Mouse (Mus musculus) G1E-ER4 (cell line): ENCODE results near the gene Uhrf1bp1. TPM values are rescaled to one million over a fixed set of nuclear protein-coding genes. Genes with fewer than 3 reads are reported as not detected.

Source experiments
- GATA1 ChIP-seq: IDR thresholded peaks from one replicate; pipeline ENCODE4 v1.8.0; 2012; ENCODE audit warnings: low read length, inconsistent platforms
- polyA plus RNA-seq: library from polyadenylated mRNA; stranded (reverse); fragments of >175 nt; gene quantifications from 2 replicates; pipeline ENCODE4 v1.2.3, GENCODE M21; 2012

The Uhrf1bp1 gene
- polyA plus RNA-seq, 1 experiment, result 16.4 TPM

DNA sequence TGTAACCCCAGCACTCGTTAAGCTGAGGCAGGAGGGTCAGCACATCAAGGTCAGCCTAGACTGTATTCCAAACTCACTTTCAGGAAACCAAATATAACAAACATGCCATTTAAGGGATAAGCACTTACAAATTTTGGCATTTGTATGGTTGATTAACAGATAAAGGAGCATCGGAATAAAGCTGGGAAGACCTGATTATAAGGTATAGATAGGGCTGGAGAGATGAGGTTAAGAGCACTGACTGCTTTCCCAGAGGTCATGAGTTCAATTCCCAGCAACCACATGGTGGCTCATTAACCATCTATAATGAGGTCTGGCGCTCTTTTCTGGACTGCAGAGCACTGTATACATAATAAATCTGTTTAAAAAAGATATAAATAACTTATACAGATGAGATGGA lies 17.3 kb downstream of the Uhrf1bp1 start:
- no peak for TF ChIP-seq GATA1

GRCm38 (mm10) chr17:27874510-27874909 lies 18.3 kb downstream of the Uhrf1bp1 start:
- TF ChIP-seq GATA1, result no peak

- no peak for TF ChIP-seq GATA1
Observed at GRCm38 (mm10) chr17:27881518-27881917, 25.3 kb downstream of the Uhrf1bp1 start.

GRCm38 (mm10) chr17:27883129-27883528 lies 26.9 kb downstream of the Uhrf1bp1 start:
- no peak for TF ChIP-seq GATA1

- TF ChIP-seq GATA1, result no peak
Observed at GRCm38 (mm10) chr17:27883994-27884393, 27.8 kb downstream of the Uhrf1bp1 start.

DNA sequence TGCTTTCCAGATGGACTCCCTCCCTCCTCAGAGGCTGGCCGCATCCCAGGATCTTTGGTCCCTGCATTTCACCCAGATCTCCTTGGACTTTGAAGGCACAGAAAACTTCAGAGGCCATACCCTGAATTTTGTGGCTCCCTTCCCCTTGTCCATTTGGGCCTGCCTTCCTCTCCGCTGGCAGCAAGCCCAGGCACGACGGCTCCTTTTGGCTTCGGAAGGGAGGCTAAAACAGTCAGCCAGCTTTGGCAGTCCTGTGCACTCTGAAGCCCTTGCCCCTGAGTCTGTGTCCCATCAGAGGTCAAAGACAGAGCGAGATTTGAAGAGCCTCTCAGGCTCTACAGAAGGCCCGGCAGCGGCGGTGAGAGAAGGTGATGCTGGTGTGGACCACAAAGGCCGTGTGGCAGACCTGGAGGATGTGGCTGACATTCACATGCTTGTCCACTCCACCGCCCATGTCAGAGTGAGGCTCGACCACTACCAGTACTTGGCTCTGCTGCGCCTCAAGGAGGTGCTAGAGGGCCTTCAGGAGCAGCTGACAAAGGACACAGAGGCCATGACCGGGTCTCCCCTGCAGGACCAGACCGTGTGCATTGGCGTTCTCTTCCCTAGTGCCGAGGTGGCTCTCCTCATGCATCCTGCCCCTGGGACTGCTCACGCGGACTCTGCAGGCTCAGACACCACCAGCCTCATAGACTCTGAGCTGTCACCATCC lies 30.4 kb downstream of the Uhrf1bp1 start:
- TF ChIP-seq GATA1, result no peak

DNA sequence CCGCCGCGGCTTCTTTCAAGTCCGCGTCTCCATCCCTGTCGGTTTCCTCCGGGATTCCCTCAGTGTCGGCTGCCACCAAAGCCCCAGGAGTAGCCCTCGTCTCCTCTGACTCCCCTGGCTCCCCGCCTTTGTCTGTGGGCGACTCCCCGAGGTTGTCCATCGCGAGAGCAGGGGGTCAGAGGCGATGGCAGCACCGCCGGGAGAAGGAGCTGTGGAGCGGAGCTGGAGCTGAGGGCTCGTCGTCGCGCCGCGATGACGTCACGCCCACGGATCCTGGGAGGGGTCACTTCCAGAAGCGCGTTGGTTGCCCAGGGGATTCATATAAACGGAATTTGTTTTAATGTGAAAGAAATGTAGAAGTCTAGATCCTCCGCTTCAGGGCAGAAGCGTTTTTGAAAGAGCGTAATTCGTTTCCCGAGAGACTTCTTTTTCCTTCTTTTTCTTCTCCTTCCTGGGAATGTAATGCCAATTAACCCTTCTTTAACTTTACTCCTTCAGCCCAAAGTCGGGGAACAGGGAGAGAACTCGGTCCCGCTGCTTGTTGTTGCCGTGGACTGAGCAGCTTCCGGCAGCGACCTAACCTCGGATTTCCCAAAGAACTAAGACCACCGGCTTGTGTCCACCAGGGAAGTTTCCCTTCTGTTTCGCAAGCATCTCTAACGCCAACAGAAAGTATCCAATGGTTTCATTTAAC lies 51.4 kb downstream of the Uhrf1bp1 start:
- TF ChIP-seq GATA1, result no peak

- TF ChIP-seq GATA1, result no peak
Observed at GRCm38 (mm10) chr17:27908206-27908887, 52.1 kb downstream of the Uhrf1bp1 start.

- TF ChIP-seq GATA1, result no peak
Observed at GRCm38 (mm10) chr17:27908888-27909621, 52.8 kb downstream of the Uhrf1bp1 start, which contains the start of gene Anks1. Gene Anks1 (plus strand): TSS chr17:27909306.

GRCm38 (mm10) chr17:27909622-27910500 lies 53.6 kb downstream of the Uhrf1bp1 start, which contains the start of gene Taf11:
Gene Taf11 (minus strand): TSS chr17:27909844.
- TF ChIP-seq GATA1, result no peak

- no peak for TF ChIP-seq GATA1
Observed at GRCm38 (mm10) chr17:27911371-27911770, 55.1 kb downstream of the Uhrf1bp1 start.

GRCm38 (mm10) chr17:27914742-27915141 lies 58.5 kb downstream of the Uhrf1bp1 start:
- no peak for TF ChIP-seq GATA1

DNA sequence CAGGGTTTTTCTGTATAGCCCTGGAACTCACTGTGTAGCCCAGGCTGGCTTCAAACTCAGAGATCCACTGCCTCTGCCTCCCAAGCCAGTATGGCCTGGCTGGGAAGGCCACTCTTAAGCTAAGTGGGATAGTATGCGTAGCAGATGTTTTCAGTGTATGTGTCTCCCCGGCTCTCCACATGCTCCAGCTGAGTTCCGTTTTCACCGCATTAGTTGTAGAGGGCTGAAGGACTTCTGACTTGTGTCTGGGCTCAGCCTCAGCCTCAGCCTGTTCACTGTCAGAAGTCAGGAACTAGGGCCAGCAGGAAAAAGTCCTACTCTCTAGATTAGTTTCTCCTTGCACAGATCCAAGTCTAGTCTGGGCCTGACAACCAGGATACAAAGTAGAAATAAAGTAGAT lies 60.1 kb downstream of the Uhrf1bp1 start:
- no peak for TF ChIP-seq GATA1

- TF ChIP-seq GATA1, result no peak
Observed at GRCm38 (mm10) chr17:27920676-27921075, 64.4 kb downstream of the Uhrf1bp1 start.
